Mouse (Mus musculus) layer of hippocampus, adult 11-12 months (tissue): ENCODE results near the gene Hpca.
A peak's percentile ranks its signal among the peaks of the same experiment; 100 is the strongest.

Experiments used
- DNase-seq: peaks from one replicate; pipeline ENCODE4 v3.0.0; 2022; ENCODE audit warnings: low spot score

Hpca gene

DNA sequence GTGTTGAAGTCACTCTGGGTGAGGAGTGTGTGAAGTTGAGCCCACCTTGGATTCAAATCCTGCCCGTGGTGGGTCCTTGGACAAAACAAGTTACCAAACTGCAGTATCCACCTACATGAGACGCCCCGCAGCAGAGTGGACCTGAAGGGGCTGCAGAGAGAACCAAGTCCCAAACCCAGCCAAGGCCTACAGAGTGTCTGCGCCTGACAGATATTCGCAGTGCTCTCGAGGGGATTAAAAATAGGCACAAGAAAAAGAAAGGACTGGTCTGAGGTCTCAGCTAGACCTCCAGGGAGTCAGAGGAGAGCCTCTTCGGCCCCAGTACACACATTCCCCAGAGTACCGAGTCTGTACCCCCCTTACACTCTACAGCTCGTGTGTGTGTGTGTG is 14.3 kb upstream of the Hpca start:
- no peak for DNase-seq

DNA sequence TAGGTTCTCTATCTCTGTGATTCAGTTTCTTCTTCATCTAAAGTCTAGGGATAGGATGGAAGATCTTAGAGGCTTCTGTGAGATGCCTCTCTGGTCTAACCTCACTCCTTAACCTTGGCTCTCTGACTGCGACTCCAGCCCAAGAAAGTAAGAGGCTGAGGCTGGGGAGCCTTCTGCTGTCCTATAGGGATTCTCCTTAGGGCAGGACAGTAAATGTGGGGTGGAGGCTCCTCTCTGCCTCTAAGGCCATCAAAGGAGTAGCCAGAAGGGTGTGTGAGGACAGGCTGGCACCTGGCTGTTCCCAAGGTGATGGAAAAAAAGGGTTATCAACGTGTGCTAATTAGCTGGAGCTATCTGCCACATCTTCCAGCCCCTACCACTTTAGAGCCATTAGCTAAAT is 13.8 kb upstream of the Hpca start:
- no peak for DNase-seq

DNA sequence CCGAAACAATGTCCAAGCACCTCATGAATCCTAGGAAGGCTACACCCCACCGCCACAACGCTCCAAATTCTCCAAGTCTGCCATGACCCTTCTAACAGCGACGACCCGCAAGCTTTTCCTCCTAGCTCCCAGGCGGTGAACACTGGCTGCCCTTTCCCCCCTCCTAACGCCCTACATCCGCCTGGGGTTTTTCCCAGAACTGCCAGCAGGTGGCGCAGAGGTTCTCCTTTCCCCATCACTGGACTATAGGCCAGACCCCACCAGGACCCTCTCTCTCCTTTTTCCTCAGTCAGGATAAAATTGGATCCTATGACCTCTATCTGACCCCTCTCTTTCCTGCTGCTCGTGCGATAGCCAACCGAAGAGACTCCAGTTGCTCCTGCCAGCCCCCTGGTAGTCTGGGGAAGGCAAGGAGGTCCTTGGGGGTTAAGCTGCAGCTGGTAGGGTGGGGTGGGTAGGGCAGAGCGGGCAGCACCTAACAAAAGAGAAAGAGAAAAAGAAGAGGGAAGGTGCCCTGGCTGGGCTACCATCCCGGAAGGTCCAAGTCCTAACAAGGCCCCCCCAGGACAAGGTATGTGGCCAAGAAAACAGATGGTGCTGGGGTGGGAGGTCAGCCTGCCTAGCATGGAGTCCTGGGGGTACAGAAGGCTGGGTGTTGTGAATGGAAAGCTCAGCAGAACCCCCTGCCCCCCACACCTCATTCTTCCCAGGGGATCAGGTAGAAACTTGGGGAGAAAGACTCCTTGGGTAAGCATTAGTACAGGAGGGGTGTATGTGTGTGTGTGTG is 13.2 kb upstream of the Hpca start:
- peak; percentile 75 for DNase-seq

DNA sequence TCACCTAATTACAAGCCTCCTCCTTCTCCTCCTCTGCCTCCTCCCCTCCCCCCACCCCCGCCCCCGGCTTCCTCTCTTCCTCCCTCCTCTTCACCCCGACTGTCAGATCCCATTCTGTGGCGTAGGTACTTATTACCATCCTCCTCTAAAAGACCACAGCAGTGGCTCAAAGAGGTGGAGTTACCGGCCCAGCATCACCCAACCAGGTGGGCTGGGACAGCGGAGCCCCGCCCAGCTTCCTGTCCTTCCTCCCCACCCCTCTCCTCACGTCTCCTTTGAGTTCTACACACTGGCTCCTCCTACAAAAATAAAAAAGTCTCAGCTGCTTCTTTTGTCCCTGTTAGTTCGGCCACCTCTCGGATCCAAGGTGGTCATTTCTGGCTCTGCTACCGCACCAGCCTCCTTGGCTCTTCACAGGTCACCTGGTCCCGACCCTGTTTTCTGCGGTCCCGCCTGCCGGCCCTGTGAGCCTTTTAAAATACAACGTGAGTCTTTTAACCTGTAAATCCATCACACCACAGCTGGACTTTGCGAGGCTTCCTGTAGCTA is 9.0 kb upstream of the Hpca start:
- no peak for DNase-seq

DNA sequence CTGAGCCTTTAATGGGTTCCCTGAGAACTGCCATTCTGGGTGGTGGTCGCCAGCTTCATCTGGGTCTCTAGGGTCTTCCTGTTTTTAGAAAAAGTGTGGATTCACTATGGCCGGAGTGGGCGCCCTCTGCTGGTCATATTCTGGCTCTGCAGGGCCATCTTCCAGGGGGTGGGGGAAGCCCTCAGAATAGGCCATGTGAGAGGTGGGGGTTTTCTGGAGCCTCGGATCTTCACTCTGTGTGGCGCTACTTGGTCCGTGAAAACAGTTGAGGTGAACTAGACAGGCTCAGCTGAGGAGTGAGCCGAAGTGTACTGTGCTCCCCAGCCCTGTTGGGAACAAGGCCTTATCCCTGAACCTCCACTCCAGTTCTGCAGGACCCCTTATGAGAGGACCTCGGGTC is 8.3 kb upstream of the Hpca start:
- DNase-seq: no peak

DNA sequence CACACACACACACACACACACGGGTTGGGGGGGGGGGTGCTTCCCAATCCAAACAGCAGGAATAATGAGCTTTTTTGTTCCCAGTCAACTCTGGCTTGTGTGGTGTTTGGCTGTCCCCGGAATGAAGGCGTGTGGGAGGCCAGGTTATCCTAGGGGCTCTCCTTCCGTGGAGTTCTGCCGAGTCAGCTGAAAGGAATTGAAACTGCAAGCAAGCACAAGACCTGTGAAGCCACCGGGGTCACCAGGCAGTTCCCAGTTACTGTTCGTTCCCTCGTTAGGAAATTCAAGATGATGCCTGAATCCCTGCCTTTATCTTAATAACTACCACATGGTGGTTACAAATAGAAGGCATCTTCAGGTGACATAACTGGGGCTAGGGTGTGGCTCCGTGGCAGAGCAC is 7.6 kb upstream of the Hpca start:
- no peak for DNase-seq

DNA sequence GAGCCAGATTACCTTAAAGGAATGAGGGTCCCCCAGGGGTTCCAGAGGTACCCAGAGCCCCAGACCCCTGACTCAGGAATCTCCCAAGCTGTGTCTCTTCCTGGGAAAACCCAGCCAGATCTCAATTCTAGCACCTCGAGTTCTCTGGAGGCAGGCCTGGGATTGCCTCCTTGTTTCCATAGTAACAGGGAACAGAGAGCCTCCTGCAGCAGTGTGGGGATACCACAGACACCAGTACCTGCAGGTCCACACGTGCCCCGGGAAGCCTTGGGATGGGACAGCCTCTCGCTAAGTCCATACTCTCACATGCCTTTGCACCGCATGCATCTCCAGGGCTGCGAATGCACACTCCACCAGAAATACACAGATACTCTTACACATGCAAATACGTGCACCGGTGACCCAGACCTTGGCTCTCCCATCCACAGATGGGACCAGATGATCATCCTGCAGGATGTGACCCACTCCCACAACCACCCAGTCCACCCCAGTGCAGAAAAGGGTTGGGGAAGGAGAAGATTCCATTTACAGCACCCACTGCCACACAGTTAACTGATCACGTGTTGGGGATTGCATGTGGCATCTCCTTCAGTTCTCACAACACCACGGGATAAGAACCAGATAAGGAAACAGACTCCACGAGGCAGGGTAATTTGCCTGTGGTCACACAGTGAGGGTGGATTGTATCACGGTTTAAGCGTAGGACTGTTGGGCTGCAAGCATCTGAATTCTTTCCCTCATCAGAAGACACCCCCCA is 6.9 kb upstream of the Hpca start:
- no peak for DNase-seq

DNA sequence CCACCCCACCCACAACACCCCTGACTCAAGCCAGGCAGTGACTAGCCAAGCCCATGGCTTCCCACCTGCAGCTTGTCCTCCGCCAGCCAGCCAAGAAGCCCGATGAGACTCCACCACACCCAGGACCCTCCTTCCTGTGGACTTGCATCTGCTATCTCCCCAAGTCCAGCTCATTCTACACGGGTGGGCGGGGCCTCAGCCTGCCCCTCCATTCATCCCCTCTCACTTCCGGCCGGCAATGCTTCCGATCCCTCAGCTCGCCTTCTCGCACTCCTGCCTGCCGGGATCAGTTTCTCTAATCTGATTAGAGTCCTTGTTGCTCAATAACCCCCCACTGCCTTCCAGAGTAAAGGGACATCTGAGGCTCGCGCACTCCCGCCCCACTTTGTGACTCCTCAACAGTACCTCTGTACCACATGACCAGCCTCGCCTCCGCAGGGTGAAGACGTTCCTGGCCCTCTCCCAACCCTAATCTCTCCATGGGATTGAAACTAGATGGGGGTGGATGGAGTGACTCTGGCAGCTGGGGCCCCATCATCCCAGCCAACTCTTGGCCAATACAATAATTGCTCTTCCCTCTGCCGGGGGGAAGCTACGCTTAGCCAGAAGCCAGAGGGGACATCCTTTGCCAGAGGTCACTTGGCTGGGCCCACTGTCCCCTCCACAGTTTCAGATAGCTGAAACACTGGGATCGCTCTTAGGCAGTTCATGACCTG is 4.1 kb upstream of the Hpca start:
- no peak for DNase-seq

DNA sequence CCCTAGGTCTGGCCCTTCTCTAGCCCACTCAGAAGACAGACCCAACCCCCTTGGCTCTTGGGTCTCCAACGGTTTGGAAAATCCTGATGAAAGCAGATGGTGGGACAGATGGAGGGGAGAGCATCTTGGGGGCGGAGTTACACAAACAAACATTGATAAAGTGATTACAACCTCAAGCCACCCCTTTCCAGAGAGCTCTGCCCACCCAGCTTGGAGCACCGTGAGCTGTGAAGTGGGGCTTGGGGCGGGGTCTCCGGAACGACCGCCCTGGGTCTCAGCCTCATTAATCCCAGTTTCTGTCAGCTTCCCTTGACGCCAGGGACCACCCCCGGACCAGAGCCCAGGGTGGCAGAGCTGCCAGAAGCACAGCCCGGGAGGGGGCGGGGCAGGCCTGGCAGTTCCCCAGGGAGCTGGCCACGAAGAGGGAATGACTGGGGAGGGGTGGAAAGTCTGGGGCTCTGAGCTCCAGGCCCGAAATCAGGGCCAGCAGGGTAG is 2.9 kb upstream of the Hpca start:
- peak; percentile 85 for DNase-seq

DNA sequence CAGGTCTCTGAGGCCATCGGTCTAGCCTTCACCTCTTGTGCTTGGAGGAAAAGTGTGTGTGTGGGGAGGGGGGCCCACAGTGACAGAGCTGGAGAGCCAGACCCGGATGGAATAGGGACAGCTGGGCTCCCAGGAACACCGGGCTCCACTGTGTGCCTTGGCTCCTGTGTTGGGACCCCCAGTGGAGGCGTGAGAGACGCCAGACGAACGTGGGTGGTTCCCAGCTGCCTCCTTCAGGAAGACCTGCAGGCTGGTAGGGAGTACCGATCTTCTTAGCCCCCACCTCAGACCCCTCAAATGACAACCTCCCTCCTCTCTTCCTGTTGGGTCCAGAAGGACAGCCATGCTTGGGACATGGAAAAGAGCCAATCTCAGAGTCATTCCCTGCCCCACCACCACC is 883 bp upstream of the Hpca start:
- peak; percentile 77 for DNase-seq

DNA sequence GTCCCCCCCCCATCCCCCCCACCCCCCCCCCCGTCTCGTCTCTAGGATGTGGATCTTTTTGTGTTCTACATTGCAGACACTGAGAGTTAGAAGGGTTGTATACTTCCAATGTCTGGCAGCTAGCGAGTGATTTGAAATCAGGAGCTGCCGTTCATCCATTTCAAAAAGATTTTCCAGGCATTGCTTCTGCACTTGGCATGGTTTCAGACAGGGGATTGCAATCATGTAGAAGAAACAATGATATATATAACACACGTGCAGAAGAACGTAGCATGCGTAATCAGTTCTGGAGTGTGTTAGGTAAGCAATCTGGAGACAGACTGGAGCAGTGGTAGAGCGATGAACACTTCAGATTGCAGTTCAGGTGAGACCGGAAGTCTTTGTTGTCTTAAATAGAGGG is 271 bp upstream of the Hpca start:
- no peak for DNase-seq

DNA sequence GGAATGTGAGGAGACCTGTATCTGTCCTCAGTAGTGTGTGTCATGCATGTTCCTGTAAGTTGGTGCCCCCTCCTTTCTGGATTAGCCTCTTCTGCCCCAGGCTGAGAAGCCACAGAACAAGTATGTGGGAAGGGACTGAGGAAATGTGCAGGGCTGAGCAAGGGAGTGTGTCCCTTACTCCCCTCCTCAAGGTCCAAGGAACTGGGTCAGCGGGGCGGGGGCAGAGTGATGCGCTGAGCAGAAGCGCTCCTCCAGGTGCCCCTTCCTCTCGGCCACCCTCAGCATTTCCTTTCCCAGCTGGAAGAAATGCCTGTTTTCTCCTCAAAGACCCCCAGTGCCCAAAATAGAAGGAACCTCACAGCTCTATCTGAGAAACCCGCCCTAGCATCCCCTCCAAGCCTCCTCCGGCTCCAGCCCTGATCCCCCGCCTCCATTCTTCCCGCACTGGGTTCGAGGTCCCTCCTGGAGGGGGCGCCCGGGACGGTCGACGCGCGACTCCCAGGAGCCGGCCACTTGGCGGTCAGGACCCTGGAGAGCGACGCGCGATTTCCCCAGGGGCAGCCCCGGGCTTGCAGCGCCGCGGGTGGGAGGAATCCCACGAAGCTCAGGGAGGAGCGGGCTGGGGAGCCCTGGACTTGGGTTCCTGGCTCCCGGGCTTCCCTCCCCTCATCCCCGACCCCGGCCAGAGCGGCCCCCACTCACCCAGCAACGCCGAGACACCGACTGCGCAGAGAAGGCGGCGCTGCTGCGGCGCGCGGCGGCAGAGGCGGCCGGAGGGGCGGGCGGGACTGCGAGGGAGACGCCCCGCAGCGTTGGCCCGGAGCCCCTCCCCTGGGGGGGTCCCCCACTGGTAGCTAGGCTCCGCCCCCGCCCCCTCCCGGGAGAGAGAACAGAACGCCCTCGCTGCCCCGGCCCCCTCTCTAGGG is 1.1 kb downstream of the Hpca start:
- DNase-seq: peak; percentile 75

DNA sequence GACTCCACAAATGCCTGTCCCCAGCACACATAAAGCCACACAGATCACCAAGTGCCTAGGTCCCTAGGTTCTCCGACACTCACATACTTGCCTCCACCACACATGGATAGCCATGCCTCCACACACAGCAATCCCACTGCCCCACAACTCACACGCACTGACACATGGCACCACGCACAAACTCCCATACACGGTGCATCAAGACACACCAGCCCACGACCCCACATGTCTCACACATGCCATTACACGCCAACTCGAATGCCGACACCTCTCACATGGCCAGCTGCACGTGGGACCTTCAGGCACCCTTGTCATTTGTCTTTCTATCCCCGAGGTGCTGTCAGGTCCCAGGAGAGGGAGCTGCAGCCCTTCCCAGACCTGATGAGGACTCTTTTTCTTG is 2.1 kb downstream of the Hpca start:
- DNase-seq: no peak

DNA sequence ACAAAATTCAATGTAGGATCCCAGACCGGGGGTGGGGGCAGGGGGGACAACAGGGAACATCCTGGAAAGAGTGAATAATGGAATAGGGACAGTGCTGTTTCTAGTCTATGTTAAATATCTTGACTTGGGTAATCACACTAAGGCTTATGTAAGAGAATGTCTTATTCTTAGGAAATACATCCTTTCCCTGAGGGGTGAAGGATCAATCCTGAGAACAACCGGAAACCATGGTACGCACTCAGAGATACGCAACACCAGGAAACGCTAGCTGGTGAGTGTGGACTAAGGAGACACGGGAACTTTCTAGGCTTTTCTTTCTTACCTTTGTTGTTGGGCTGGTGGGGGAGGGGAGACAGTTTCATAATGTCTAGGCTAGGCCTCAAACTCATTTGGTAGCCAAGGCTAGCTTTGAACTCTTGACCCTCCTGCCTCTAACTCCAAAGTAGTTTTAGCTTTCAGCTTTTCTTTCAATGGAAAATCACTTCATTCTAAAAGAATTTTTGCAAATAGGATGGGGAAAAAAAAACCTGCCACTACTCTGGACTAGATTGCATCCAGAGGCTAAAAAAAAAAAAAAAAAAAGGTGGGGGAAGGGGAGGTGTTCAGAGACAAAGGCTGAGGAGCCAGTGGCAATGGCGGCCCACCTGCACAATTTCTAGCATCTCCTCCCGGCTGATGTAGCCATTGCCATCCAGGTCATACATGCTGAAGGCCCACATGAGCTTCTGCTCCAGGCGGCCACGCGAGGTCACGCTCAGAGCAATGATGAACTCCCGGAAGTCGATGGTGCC is 3.9 kb downstream of the Hpca start:
- no peak for DNase-seq

DNA sequence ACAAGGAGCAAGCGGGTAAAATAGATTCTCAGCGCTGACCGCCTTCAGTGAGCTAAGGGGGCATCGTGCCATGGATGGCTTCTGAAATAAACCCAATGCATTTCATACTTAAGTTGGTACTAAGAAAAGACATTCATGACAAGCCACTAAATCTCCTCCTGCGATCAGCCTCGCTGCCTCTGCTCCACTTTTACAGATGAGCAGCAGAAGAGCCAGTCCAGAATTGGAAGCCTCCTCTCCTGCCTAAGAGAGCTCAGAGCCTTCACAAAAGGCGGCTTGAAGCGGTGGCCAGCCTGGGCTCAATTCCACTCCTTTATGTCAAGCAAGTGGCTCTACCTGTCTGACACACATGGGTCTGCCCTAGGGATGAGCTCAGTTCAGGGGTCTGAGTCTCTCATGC is 5.1 kb downstream of the Hpca start:
- DNase-seq: no peak

DNA sequence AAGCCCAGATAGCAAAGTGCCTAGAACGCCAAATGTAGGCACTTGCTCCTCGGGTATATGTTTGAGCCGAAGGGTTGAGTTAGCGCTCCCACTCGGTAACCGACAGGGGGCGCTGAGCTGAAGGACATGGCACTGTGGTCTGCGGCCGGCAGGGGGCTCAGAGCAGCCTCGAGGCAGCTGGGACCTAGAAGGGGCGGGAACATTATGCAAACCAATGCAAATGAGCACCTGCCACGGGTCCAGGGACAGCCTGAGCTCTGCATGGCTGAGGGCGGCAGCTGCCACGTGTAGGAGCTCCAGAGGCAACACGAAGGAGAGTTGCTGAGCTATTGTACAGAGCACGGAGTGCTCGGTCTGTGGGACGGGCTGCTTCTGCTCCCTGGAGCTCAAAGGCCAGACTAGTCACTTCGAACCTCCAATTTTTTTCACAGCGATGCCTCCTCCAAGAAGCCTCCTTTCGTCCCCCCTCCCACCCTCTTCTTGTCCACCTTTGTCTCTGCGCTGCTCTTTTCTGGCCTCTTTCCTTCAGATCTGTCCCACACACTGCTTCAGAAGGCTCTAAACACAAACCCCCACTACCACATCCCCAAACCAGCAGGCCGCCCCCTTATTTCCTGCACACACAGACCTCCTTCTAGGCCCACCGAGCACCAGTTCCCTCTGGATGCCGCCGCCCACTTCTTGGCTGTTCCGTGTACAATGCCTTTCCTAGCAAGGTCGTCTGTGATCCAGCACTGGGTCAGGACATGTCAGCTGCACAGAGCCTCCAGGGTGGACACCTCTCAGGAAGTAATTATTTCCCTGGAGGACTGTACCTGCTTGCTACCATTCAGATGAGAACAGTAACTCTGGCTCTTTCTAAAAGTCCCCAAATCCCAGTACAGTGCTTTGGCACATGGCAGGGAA is 8.5 kb downstream of the Hpca start:
- peak; percentile 89 for DNase-seq

DNA sequence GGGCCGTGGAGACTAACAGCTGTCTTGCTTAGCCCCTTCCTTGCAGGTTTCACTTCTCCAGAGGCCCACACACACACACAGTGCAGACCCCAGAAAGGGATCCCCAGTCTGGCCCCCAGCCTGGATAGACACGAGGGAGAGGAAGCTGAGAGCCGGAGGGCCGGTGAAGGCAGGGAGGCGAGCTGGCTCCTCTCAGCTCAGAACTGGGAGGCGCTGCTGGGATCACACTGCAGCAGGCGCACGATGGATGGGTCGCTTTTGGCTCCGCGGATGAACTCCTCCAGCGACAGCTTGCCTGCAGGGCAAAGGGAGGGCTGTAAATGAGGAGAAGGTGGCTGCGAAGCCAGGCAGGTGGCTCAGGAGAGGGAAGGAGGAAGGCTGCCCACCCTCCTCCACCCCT is 9.6 kb downstream of the Hpca start:
- DNase-seq: no peak

DNA sequence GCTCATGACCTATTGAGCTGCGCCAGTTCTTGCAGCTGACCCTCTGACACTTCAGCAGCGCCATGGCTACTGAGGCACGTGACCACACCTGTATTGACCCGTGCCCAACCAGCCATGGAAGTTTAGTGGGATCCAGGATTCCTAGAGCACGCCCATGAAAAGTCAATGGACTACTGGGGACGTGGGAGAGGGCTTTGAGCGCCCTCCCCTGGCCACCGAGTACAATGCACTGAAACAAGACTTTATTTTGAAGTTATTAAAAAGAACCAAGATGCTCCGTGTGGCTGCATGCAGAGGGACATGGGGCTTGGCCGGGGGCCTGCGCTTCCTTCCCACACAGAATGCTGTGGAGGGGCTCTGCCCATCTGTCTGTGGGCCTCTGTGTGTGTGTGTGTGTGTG is 10.5 kb downstream of the Hpca start:
- DNase-seq: no peak

DNA sequence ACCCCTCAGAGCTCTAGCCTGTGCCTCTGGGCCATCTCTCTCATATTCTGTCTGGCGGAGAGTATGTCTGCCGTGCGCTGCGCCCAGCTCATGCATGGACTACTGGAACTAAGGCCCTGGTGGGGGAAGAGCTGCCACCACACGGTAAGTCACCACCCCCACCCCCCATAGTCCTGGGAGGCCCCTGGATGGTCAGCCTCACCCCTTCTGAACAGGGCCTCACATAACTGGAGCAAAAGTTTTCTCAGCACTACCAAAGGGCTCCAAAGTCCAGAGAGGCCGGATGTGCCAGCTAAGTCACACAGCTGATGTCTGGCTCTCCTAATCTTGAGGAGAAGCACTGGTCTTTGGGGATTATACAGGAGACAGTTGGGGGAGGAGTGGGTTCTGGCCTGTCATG is 11.0 kb downstream of the Hpca start:
- no peak for DNase-seq

DNA sequence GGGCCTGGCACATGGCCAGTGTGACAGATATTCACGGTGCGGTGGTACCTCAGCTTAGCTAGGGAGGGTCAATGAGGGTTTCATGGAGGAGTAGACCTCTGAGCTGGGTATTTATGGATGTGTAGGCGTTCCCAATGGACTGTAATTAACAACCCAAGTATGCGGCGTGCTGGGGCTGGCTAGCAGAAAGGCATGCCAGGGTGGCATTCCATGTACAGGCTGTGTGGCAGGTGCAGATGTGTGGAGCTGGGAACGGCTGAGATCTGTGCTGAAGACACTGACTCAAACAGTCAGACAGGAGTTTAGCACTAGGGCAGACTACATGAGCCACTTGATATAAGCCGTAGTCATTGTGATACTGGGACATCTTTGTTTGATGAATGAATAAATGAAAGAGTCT is 13.2 kb downstream of the Hpca start:
- DNase-seq: no peak
